Mouse (Mus musculus): ENCODE measurements around the gene Cnpy2. TPM values are rescaled to one million over a fixed set of nuclear protein-coding genes. Genes with fewer than 3 reads are reported as not detected.
A peak's percentile ranks its signal among the peaks of the same experiment; 100 is the strongest.

The Cnpy2 gene
- polyA plus RNA-seq, 1 experiment from 2014 or later = 336 TPM

DNA sequence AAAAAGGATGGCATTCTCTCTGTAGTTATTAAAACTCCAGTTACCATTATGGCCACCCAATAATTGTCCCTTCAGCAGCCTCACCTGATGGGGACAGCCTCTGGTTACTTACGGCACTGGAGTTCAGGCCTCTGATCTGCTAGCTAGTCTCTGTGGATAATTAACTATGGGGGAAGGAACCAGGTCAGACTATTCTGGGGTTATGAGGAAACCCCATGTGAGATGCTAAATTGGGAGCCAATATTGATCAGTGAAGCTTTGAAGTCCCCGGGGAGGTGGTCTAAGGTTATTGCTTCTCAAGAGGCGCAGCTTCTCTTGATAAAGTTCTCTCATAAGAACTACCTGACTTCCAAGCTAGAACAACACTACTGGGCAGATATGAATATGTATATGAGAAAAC, 13.9 kb downstream of the Cnpy2 start:
- Histone ChIP-seq H3K4me3 (ENCODE audit: low read depth, low read length) (no peak overlapping the region), H3K36me3 (ENCODE audit: insufficient read depth) (peaks cover 7% of the 10 kb centered on the region; the same call in 1 of the 2 replicates), H3K9me3 (ENCODE audit: low read depth, low read length) (no peaks in the 10 kb centered on the region), H3K4me2 (no peak overlapping the region), H3K9ac (no peak overlapping the region), H3K4me1 (ENCODE audit: insufficient read depth) (peaks cover 8% of the 10 kb centered on the region), H3K27me3 (ENCODE audit: insufficient read depth, low read length) (no peaks in the 10 kb centered on the region), H3K27ac (ENCODE audit: low read depth) (no peak overlapping the region)
- ATAC-seq (ENCODE audit: insufficient read depth) = no peak
- no peak for DNase-seq
- TF ChIP-seq CTCF (IDR thresholded peaks at IDR 0.05; ENCODE audit: low read depth) = no peak
- WGBS = 93% methylated on average over 3 of the region's 3 CpGs

DNA sequence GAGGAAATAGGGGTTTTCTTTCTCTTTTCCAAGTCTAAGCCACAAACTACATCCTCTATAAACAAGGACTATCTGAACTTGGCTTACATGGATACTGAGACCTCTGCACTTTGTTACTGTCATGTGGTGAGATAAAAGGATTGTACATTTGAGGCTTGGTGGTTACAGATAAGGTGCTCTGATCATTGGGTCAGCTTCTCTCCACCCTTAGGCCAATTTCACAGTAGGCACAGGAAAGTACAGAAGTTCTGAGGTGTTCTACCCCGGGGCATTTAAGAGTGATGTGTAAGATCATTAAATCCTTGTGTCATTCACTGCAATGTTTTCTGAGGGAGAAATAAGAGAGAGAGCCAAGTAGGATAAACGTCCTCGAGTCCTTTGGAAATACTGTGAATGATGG, 14.3 kb downstream of the Cnpy2 start:
- Histone ChIP-seq H3K4me2 (peak overlapping the region; percentile 80), H3K27me3 (ENCODE audit: insufficient read depth, low read length) (no peaks in the 10 kb centered on the region), H3K9ac (peak overlapping the region; percentile 85), H3K36me3 (ENCODE audit: insufficient read depth) (peaks cover 9% of the 10 kb centered on the region; the same call in 1 of the 2 replicates), H3K9me3 (ENCODE audit: low read depth, low read length) (no peaks in the 10 kb centered on the region), H3K4me1 (ENCODE audit: insufficient read depth) (peaks cover 8% of the 10 kb centered on the region), H3K4me3 (ENCODE audit: low read depth, low read length) (peak overlapping the region; percentile 93; the same call in 1 of the 2 replicates), H3K27ac (ENCODE audit: low read depth) (peak overlapping the region; percentile 71)
- WGBS = 70% methylated on average over 3 of the region's 3 CpGs
- ATAC-seq (ENCODE audit: insufficient read depth) (no peak), DNase-seq (no peak)
- TF ChIP-seq CTCF (IDR thresholded peaks at IDR 0.05; ENCODE audit: low read depth) = no peak

DNA sequence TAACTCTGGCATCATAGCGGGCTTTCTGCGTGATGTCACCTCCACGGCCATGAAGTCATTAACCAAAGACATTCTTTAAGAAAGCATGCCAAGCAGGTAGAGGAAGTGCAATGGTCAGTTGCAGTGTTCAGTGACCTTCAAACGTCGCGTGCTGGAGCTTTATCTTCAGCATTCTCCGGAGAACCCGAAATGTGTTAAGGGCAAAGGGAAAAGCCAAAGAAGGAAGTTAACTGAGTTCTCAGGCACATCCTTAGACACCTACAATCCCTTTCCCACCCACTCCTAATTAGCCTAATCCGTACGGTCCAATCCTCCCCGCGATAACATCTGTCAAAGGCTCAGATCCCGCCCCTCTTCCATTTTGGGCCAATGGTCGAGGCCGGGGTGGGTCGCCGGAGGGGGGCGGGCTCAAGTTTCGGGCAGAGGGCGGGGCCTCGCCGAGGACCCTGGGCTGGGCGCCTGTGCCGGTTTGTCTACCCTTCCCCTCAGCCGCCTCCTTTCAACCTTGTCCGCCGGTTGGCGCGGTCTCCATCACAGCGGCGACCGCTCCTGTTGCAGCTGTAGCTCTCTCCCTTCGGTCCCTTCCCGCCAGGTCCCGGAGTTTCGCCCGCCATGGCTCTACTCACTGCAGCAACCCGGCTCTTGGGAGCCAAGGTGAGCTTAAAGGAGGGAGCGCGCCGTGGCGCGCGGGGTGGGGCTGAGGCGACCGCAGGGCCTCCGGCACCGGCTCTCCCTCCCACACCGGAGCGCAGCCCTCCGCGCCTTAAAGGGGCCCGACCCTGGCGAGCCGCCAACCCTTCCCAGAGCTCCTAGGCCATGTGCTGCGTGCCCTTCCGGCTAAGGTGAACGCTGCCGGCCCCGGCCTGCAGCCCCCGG, 15.3 kb downstream of the Cnpy2 start, which contains the start of gene Cs:
Gene Cs, plus strand, starts transcription at position 429 of the 876 bp plus-strand sequence.
- under 1% methylated on average over 59 of the region's 61 CpGs for WGBS
- peak within 1 kb of the TSS; percentile 85 for H3K9ac ChIP-seq
- H3K4me1 ChIP-seq (ENCODE audit: insufficient read depth) = peaks cover 8% of the 10 kb centered on the region
- peaks cover 9% of the 10 kb centered on the region; the same call in 1 of the 2 replicates for H3K36me3 ChIP-seq (ENCODE audit: insufficient read depth)
- H3K27ac ChIP-seq (ENCODE audit: low read depth) = peak within 1 kb of the TSS; percentile 85
- TF ChIP-seq CTCF (IDR thresholded peaks at IDR 0.05; ENCODE audit: low read depth) = no peak
- peak within 1 kb of the TSS; percentile 93 for H3K4me3 ChIP-seq (ENCODE audit: low read depth, low read length)
- H3K9me3 ChIP-seq (ENCODE audit: low read depth, low read length) = no peaks in the 10 kb centered on the region
- peak; percentile 99 for DNase-seq
- H3K27me3 ChIP-seq (ENCODE audit: insufficient read depth, low read length) = no peaks in the 10 kb centered on the region
- peak; percentile 98 for ATAC-seq (ENCODE audit: insufficient read depth)
- peak within 1 kb of the TSS; percentile 94 for H3K4me2 ChIP-seq

DNA sequence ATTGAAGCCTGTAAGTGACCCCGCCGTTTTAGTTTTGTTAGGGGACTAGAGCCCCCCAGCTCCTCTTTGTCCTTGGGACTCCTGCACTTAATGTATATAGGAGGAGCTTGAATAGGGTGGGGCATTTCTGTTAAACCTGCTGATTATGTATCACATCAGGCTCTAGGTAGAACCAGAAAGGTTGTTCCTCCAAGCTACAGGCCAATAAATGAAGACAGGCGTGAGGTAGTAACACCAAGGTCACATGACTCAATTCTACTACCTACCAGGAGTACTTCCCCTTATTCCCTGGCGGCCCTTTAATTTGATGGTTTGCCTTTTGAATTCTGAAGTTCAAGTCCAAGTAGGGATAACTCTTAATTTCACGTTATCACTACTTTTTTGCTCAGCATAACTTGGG, 16.2 kb downstream of the Cnpy2 start:
- Histone ChIP-seq H3K4me3 (ENCODE audit: low read depth, low read length) (peak overlapping the region; percentile 93), H3K4me1 (ENCODE audit: insufficient read depth) (peaks cover 8% of the 10 kb centered on the region), H3K27ac (ENCODE audit: low read depth) (peak overlapping the region; percentile 85), H3K27me3 (ENCODE audit: insufficient read depth, low read length) (no peaks in the 10 kb centered on the region), H3K36me3 (ENCODE audit: insufficient read depth) (peaks cover 9% of the 10 kb centered on the region; the same call in 1 of the 2 replicates), H3K9ac (peak overlapping the region; percentile 85), H3K9me3 (ENCODE audit: low read depth, low read length) (no peaks in the 10 kb centered on the region), H3K4me2 (peak overlapping the region; percentile 94)
- WGBS = 11% methylated on average over 5 of the region's 5 CpGs
- DNase-seq (no peak), ATAC-seq (ENCODE audit: insufficient read depth) (no peak)
- TF ChIP-seq CTCF (IDR thresholded peaks at IDR 0.05; ENCODE audit: low read depth) = no peak

DNA sequence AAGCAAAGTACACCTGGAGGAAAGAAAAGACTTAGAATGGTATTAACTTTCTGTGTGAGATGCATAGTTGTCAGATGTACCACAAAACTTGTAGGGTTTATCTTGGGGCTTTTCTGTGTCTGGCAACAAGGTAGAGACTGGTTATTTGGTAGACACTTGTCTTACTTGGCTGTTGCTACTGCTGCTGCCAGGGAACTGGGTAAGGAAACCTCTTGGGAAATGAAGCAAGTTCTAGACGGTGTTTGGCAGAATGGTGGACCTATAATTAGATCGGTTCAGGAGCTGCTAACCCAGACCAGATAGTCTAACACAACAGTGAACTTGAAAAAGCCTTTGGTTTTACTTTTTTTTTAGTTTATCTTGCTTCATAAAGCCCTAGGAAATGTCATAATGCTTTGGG, 16.7 kb downstream of the Cnpy2 start:
- Histone ChIP-seq H3K9me3 (ENCODE audit: low read depth, low read length) (no peaks in the 10 kb centered on the region), H3K4me2 (peak overlapping the region; percentile 94), H3K9ac (peak overlapping the region; percentile 85; the same call in 1 of the 2 replicates), H3K36me3 (ENCODE audit: insufficient read depth) (peaks cover 9% of the 10 kb centered on the region; the same call in 1 of the 2 replicates), H3K4me1 (ENCODE audit: insufficient read depth) (peaks cover 8% of the 10 kb centered on the region), H3K4me3 (ENCODE audit: low read depth, low read length) (peak overlapping the region; percentile 93), H3K27me3 (ENCODE audit: insufficient read depth, low read length) (no peaks in the 10 kb centered on the region), H3K27ac (ENCODE audit: low read depth) (no peak overlapping the region)
- ATAC-seq (ENCODE audit: insufficient read depth) = no peak
- TF ChIP-seq CTCF (IDR thresholded peaks at IDR 0.05; ENCODE audit: low read depth) = no peak
- WGBS = 66% methylated on average over 2 of the region's 2 CpGs
- DNase-seq = no peak

DNA sequence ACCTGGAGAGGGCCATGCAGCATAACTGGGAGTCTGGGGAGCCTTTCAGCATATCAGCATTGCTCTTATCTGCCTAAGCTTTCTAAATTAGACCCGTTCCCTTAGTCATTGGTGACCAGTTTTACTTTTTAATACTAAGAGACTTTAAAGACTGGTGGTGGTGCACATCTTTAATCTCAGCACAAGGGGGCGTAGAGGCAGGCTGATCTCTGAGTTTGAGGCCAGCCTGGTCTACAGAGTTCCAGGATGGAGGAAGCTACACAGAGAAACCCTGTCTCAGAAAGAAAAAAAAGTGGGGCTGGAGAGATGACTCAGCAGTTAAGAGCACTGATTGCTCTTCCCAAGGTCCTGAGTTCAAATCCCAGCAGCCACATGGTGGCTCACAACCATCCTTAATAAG, 18.0 kb downstream of the Cnpy2 start:
- no peak for DNase-seq
- H3K27me3 ChIP-seq (ENCODE audit: insufficient read depth, low read length) = no peaks in the 10 kb centered on the region
- H3K36me3 ChIP-seq (ENCODE audit: insufficient read depth) = peaks cover 9% of the 10 kb centered on the region; the same call in 1 of the 2 replicates
- H3K9me3 ChIP-seq (ENCODE audit: low read depth, low read length) = no peaks in the 10 kb centered on the region
- peaks cover 16% of the 10 kb centered on the region for H3K4me1 ChIP-seq (ENCODE audit: insufficient read depth)
- H3K4me3 ChIP-seq (ENCODE audit: low read depth, low read length) = no peak overlapping the region
- no peak overlapping the region for H3K9ac ChIP-seq
- peak; percentile 25 for TF ChIP-seq CTCF (IDR thresholded peaks at IDR 0.05; ENCODE audit: low read depth)
- no peak overlapping the region for H3K27ac ChIP-seq (ENCODE audit: low read depth)
- no peak for ATAC-seq (ENCODE audit: insufficient read depth)
- H3K4me2 ChIP-seq = no peak overlapping the region
- WGBS = 76% methylated on average over 2 of the region's 2 CpGs

DNA sequence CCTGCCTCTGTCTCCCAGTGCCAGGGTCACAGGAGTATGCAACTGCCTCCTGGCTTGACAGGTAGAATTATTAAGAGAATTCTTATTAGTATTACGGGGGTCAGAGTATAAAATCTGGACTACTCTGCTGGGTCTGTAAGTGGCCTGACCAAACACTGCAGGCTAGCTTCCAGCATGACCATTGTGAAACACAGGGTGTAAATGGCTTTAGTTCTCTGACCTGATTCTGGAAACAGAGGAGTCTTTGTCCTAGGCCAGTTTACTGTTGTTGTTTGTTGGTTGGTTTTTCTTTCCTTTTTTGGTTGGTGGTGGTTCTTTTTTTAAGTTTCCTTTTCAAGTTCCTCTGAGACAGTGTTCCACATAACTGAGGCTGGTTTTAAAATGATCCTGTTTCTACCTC, 21.2 kb downstream of the Cnpy2 start:
- no peak overlapping the region for H3K4me2 ChIP-seq
- H3K36me3 ChIP-seq (ENCODE audit: insufficient read depth) = peaks cover 9% of the 10 kb centered on the region; the same call in 1 of the 2 replicates
- no peaks in the 10 kb centered on the region for H3K27me3 ChIP-seq (ENCODE audit: insufficient read depth, low read length)
- H3K27ac ChIP-seq (ENCODE audit: low read depth) = peak overlapping the region; percentile 15; the same call in 1 of the 2 replicates
- H3K4me3 ChIP-seq (ENCODE audit: low read depth, low read length) = no peak overlapping the region
- DNase-seq = no peak
- H3K4me1 ChIP-seq (ENCODE audit: insufficient read depth) = peaks cover 15% of the 10 kb centered on the region
- no peak for TF ChIP-seq CTCF (IDR thresholded peaks at IDR 0.05; ENCODE audit: low read depth)
- WGBS = 91% methylated on average over 1 of the region's 1 CpGs
- no peaks in the 10 kb centered on the region for H3K9me3 ChIP-seq (ENCODE audit: low read depth, low read length)
- no peak for ATAC-seq (ENCODE audit: insufficient read depth)
- H3K9ac ChIP-seq = no peak overlapping the region

Data from lung, embryonic 14.5 days (tissue).